Mouse (Mus musculus) heart, postnatal 0 days (tissue): ENCODE measurements around the gene Amer2. TPM values are rescaled to one million over a fixed set of nuclear protein-coding genes. Genes with fewer than 3 reads are reported as not detected.

Experiments used
- ATAC-seq: fragments of 200-750 bp; cut with Nextera tagmentation; 2 replicates; pipeline ENCODE4 v1.8.0; 2017; ENCODE audit warnings: low read depth, moderate number of reproducible peaks, moderate library complexity; ENCODE audit not compliant: insufficient read depth
- DNase-seq: peaks from one replicate; pipeline ENCODE4 v3.0.0-alpha.2; 2016; ENCODE audit warnings: low spot score
- H3K27ac ChIP-seq: fragments of 300-500 bp; sonication (generic); 2 replicates; pipeline ENCODE4 v1.5.1; 2014; ENCODE audit warnings: low read depth, mild to moderate bottlenecking
- H3K27me3 ChIP-seq: fragments of 300-500 bp; sonication (generic); 2 replicates; pipeline ENCODE4 v1.6.1; 2014; ENCODE audit warnings: low read length, mixed read lengths; ENCODE audit not compliant: control insufficient read depth, insufficient read depth
- H3K36me3 ChIP-seq: fragments of 300-500 bp; sonication (generic); replicated peaks from 2 replicates; pipeline ENCODE4 v1.6.1; 2014; ENCODE audit warnings: low read length, mixed read lengths; ENCODE audit not compliant: control insufficient read depth, insufficient read depth
- H3K4me1 ChIP-seq: fragments of 300-500 bp; sonication (generic); 2 replicates; pipeline ENCODE4 v1.6.1; 2014; ENCODE audit warnings: antibody characterized with exemption; ENCODE audit not compliant: control insufficient read depth, insufficient read depth
- H3K4me2 ChIP-seq: fragments of 300-500 bp; sonication (generic); 2 replicates; pipeline ENCODE4 v1.6.1; 2014; ENCODE audit warnings: low read depth, mild to moderate bottlenecking, low read length, moderate library complexity
- H3K4me3 ChIP-seq: fragments of 300-500 bp; sonication (generic); 2 replicates; pipeline ENCODE4 v1.5.1; 2014; ENCODE audit warnings: low read depth, low read length
- H3K9ac ChIP-seq: fragments of 300-500 bp; sonication (generic); replicated peaks from 2 replicates; pipeline ENCODE4 v1.6.1; 2014; ENCODE audit warnings: low read depth, low read length, mixed read lengths
- H3K9me3 ChIP-seq: fragments of 300-500 bp; sonication (generic); replicated peaks from 2 replicates; pipeline ENCODE4 v1.6.1; 2016; ENCODE audit warnings: low read length; ENCODE audit not compliant: control insufficient read depth
- CTCF ChIP-seq: IDR thresholded peaks from 2 replicates; pipeline ENCODE4 v1.5.1; 2016; ENCODE audit warnings: antibody characterized with exemption, control low read depth, low read depth
- EP300 ChIP-seq: IDR thresholded peaks from 2 replicates; pipeline ENCODE4 v1.6.1; 2016; ENCODE audit warnings: antibody characterized with exemption, low read depth
- WGBS: fragments of 180-500 bp; shearing (Covaris S2); extraction: QIAGEN DNeasy Blood & Tissue Kit; methylation state at CpG from one replicate; pipeline ENCODE4 v1.1.7; 2014; 5-methylcytosine and 5-hydroxymethylcytosine counted together
- polyA plus RNA-seq: library from polyadenylated mRNA; unstranded; fragments of >200 nt; fragmentation: Nextera tagmentation; extraction: Ambion mirVana; gene quantifications from 2 replicates; pipeline ENCODE4 v1.2.1, GENCODE M21; 2015
- total RNA-seq: library from RNA; depleted of rRNA; stranded (reverse); fragments of >200 nt; gene quantifications from 2 replicates; pipeline ENCODE4 v1.2.3, GENCODE M21; 2014; ENCODE audit warnings: low replicate concordance

The Amer2 gene
- total and polyA plus RNA-seq, 2 experiments from 2014 or later = 0.10 TPM; not detected in 1

DNA sequence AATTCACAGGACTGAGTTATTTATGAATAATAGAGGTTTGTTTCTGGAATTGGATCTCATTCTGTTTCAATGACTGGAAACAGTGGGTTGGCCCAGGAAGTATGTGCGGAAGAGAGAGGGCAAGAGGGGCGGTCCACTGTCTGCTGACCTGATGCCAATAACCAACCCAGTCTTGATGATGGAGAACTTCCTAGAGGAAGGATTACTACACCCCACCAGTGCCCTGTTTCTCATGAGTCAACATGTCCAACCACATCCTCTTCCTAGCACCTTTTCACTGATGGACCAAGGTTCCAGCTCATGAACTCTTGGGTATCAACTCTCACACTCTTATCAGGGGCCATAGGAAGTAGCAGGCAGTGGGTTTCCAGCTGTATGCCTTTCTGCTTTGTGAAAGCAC is 49.9 kb downstream of the Amer2 start:
- TF ChIP-seq CTCF (no peak), EP300 (no peak)
- no peaks in the 10 kb centered on the region for H3K36me3 ChIP-seq
- 95% methylated on average over 2 of the region's 2 CpGs for WGBS
- H3K27ac ChIP-seq = no peak overlapping the region
- no peak overlapping the region for H3K4me3 ChIP-seq
- H3K4me2 ChIP-seq = no peak overlapping the region
- no peak for ATAC-seq
- H3K27me3 ChIP-seq = no peaks in the 10 kb centered on the region
- no peak for DNase-seq
- H3K9ac ChIP-seq = no peak overlapping the region
- H3K4me1 ChIP-seq = peaks cover 6% of the 10 kb centered on the region; the same call in 1 of the 2 replicates
- no peaks in the 10 kb centered on the region for H3K9me3 ChIP-seq

DNA sequence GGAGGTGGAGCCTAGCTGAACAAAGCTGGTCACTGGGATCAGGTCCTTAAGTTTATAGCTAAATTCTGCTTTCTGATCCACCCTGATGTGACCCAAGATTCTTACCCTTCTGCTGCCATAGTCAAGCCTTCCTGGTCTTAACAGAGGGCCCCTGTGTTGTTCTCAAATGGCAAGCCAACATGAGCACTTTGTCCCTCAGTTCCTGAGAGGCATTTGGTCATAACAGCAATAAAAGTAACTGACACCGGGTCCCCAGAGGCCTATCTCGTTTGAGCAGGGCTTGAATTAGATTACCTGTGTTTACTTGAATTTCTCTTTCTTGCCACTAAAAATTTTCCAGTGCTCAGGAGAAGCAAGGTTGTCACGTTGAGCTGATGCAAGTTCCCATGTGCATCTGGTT is 51.1 kb downstream of the Amer2 start:
- WGBS = 64% methylated on average over 3 of the region's 3 CpGs
- Histone ChIP-seq H3K27ac (no peak overlapping the region), H3K9me3 (no peaks in the 10 kb centered on the region), H3K27me3 (no peaks in the 10 kb centered on the region), H3K4me3 (no peak overlapping the region), H3K4me1 (peaks cover 7% of the 10 kb centered on the region; the same call in 1 of the 2 replicates), H3K4me2 (no peak overlapping the region), H3K9ac (no peak overlapping the region), H3K36me3 (no peaks in the 10 kb centered on the region)
- TF ChIP-seq EP300 (no peak), CTCF (no peak)
- DNase-seq (no peak), ATAC-seq (no peak)

DNA sequence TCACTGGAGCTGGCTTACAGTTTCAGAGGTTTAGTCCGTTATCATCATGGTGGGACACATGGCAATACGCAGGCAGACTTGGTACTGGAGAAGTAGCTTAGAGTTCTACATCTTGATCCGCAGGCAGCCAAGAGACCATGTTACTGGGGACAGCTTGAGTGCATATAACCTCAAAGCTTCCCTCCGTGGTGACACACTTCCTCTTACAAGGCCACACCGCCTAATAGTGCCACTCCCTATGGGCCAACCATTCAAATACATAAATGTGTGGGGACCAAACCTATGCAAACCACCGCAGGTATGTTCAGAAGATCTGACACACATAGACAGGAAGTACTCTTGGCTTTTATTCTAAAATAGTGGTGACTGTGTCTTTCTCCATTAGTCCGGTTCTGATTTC is 52.5 kb downstream of the Amer2 start:
- ATAC-seq (no peak), DNase-seq (no peak)
- Histone ChIP-seq H3K27ac (no peak overlapping the region), H3K9me3 (no peaks in the 10 kb centered on the region), H3K36me3 (no peaks in the 10 kb centered on the region), H3K4me2 (no peak overlapping the region), H3K4me1 (peaks cover 7% of the 10 kb centered on the region; the same call in 1 of the 2 replicates), H3K4me3 (no peak overlapping the region), H3K9ac (no peak overlapping the region), H3K27me3 (no peaks in the 10 kb centered on the region)
- 86% methylated on average over 7 of the region's 7 CpGs for WGBS
- TF ChIP-seq CTCF = no peak
- TF ChIP-seq EP300 = no peak

DNA sequence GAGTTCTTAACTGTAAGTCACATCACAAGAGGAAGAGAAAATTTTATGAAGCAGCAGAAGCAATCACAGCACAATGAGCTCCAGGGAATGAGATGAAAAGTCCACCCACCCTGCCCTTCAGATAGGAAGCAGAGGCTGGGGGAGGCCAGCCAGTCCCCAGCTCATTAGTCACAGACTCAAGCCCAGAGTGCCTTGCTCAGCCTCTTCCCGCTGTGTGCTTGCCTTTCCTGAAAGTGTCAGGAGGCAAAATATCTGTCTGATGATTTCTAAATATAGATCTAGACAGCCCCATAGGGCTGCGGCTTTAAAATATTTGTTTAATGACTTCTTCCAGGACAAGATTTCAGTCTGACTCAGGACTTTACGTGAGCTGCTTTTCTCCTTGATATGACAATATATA is 54.8 kb downstream of the Amer2 start:
- Histone ChIP-seq H3K27ac (no peak overlapping the region), H3K27me3 (no peaks in the 10 kb centered on the region), H3K4me1 (peaks cover 7% of the 10 kb centered on the region; the same call in 1 of the 2 replicates), H3K9ac (no peak overlapping the region), H3K9me3 (no peaks in the 10 kb centered on the region), H3K36me3 (no peaks in the 10 kb centered on the region), H3K4me2 (peak overlapping the region; percentile 30; the same call in 1 of the 2 replicates), H3K4me3 (no peak overlapping the region)
- TF ChIP-seq EP300 (no peak), CTCF (no peak)
- DNase-seq = peak; percentile 25
- 4% methylated on average over 3 of the region's 3 CpGs for WGBS
- 0 out of 2 replicates have a peak, but pooled peaks have one; percentile 36 for ATAC-seq

DNA sequence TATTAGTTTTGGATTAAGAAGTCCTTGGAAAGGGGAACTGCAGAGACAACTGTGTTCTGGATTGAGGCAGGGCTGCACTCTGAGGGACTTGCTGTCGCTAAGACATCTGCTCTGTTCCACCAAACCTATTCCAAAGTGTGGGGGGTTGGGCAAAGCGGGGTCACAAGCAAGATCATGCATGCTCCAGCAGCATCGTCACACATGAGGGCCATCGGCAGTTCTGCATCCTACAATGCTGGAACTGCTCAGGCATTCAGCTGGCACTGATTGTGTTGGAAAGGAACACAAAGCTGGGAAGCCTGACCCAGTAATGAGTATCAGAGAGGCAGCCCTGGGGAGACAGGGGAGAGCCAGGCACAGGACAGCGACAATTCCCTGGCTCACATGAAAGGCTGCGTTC is 56.5 kb downstream of the Amer2 start:
- no peak overlapping the region for H3K4me3 ChIP-seq
- H3K9me3 ChIP-seq = no peaks in the 10 kb centered on the region
- no peaks in the 10 kb centered on the region for H3K36me3 ChIP-seq
- no peak for TF ChIP-seq CTCF
- TF ChIP-seq EP300 = no peak
- ATAC-seq = no peak
- no peak overlapping the region for H3K4me2 ChIP-seq
- 52% methylated on average over 6 of the region's 6 CpGs for WGBS
- peaks cover 7% of the 10 kb centered on the region; the same call in 1 of the 2 replicates for H3K4me1 ChIP-seq
- H3K27me3 ChIP-seq = no peaks in the 10 kb centered on the region
- no peak for DNase-seq
- H3K9ac ChIP-seq = no peak overlapping the region
- no peak overlapping the region for H3K27ac ChIP-seq

DNA sequence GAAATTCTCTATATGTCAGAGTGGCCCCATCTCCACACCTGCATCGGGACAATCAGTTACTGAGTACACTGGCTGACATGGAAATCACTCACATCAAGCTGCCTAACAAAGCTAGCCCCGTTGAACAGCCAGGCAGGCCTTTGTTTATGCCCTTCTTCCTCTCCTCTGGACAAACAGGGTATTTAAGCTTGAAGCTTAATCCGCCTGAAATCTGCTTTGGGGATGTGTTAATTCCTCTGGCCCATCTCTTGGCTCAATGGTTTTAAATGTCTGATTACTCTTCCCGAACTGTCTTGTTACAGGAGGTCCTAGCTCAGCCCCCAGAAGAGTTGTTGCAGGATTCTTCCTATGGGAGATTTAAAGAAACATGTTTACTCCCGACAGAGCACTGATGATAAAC is 58.5 kb downstream of the Amer2 start:
- Histone ChIP-seq H3K9ac (no peak overlapping the region), H3K4me3 (no peak overlapping the region), H3K27me3 (no peaks in the 10 kb centered on the region), H3K27ac (no peak overlapping the region), H3K36me3 (no peaks in the 10 kb centered on the region), H3K4me1 (peaks cover 7% of the 10 kb centered on the region; the same call in 1 of the 2 replicates), H3K9me3 (no peaks in the 10 kb centered on the region), H3K4me2 (no peak overlapping the region)
- 76% methylated on average over 5 of the region's 5 CpGs for WGBS
- DNase-seq = no peak
- ATAC-seq = no peak
- TF ChIP-seq CTCF = no peak
- no peak for TF ChIP-seq EP300
